Mouse (Mus musculus) heart, postnatal 0 days (tissue): Measurements from ENCODE around the gene Prdm8.

ENCODE experiments used
- CTCF ChIP-seq: IDR thresholded peaks from 2 replicates; pipeline ENCODE4 v1.5.1; 2016; ENCODE audit warnings: antibody characterized with exemption, control low read depth, low read depth
- EP300 ChIP-seq: IDR thresholded peaks from 2 replicates; pipeline ENCODE4 v1.6.1; 2016; ENCODE audit warnings: antibody characterized with exemption, low read depth

- TF ChIP-seq CTCF: no peak
- no peak for TF ChIP-seq EP300
Measured at GRCm38 (mm10) chr5:98169376-98170351, 2.7 kb downstream of the Prdm8 start.
